Mouse (Mus musculus): ENCODE measurements around the gene Tmem126a.

The Tmem126a gene

GRCm38 (mm10) chr7:90456845-90457468, at the start of gene Tmem126a:
Tmem126a (minus strand) TSS chr7:90457229.
- DNase-seq, result peak; percentile 44 to 59

- DNase-seq, result no peak
These were observed 25.6 kb upstream of the Tmem126a start for GRCm38 (mm10) chr7:90482607-90483006.

GRCm38 (mm10) chr7:90476313-90477245, 19.6 kb upstream of the Tmem126a start, which contains the start of gene Dlg2:
Dlg2 (plus strand) TSS chr7:90476672.
- no peak for DNase-seq

GRCm38 (mm10) chr7:90475793-90476312, 18.8 kb upstream of the Tmem126a start, which contains the start of gene Tmem126b:
Tmem126b (minus strand) TSS chr7:90476001.
- DNase-seq, result peak; percentile 99

GRCm38 (mm10) chr7:90473511-90473910, 16.5 kb upstream of the Tmem126a start:
- DNase-seq, result no peak

- DNase-seq, result no peak
These were observed 4.4 kb upstream of the Tmem126a start for GRCm38 (mm10) chr7:90461441-90461840.

GRCm38 (mm10) chr7:90460930-90461329, 3.9 kb upstream of the Tmem126a start:
- peak; percentile 36 to 39 for DNase-seq

GRCm38 (mm10) chr7:90460330-90460729, 3.3 kb upstream of the Tmem126a start:
- no peak for DNase-seq

GRCm38 (mm10) chr7:90457517-90457916, 488 bp upstream of the Tmem126a start:
- DNase-seq, result no peak

- no peak for DNase-seq
These were observed 732 bp downstream of the Tmem126a start for GRCm38 (mm10) chr7:90456149-90456844.

GRCm38 (mm10) chr7:90444206-90444605, 12.8 kb downstream of the Tmem126a start:
- no peak for DNase-seq

- peak; percentile 58 to 66 for DNase-seq
These were observed 13.6 kb downstream of the Tmem126a start for GRCm38 (mm10) chr7:90443101-90444091.

- peak; percentile 91 to 94 for DNase-seq
These were observed 14.4 kb downstream of the Tmem126a start, which contains the start of gene Crebzf for GRCm38 (mm10) chr7:90442518-90443080. Crebzf (plus strand) TSS chr7:90442729.

GRCm38 (mm10) chr7:90442070-90442469, 15.0 kb downstream of the Tmem126a start:
- no peak for DNase-seq

GRCm38 (mm10) chr7:90440044-90440443, 17.0 kb downstream of the Tmem126a start:
- DNase-seq, result no peak

- DNase-seq, result no peak
These were observed 24.8 kb downstream of the Tmem126a start for GRCm38 (mm10) chr7:90432221-90432620.

- no peak for DNase-seq
These were observed 30.0 kb downstream of the Tmem126a start for GRCm38 (mm10) chr7:90427006-90427405.

GRCm38 (mm10) chr7:90426020-90427001, 30.7 kb downstream of the Tmem126a start, which contains the start of gene Ccdc89:
Ccdc89 (plus strand) TSS chr7:90426577.
- DNase-seq, result peak in 1 of 2 experiments; percentile 11

- peak in 1 of 2 experiments; percentile 22 for DNase-seq
These were observed 47.1 kb downstream of the Tmem126a start for GRCm38 (mm10) chr7:90409934-90410333.

Measured in thymus, adult 18-20 months (tissue).